Mouse (Mus musculus) limb, embryonic 12.5 days (tissue): Measurements from ENCODE around the gene Sept9. TPM values are rescaled to one million over a fixed set of nuclear protein-coding genes. Genes with fewer than 3 reads are reported as not detected.
A peak's percentile ranks its signal among the peaks of the same experiment; 100 is the strongest.

Experiments
- ATAC-seq: fragments of 200-750 bp; cut with Nextera tagmentation; 2 replicates; pipeline ENCODE4 v1.8.0; 2017; ENCODE audit warnings: low read depth, moderate TSS enrichment; ENCODE audit not compliant: insufficient number of reproducible peaks, insufficient read depth, low FRiP score, low TSS enrichment
- H3K27ac ChIP-seq: fragments of 300-500 bp; sonication (generic); 2 replicates; pipeline ENCODE4 v1.5.1; 2016; ENCODE audit warnings: mild to moderate bottlenecking, moderate library complexity
- H3K27me3 ChIP-seq: fragments of 300-500 bp; sonication (generic); 2 replicates; pipeline ENCODE4 v1.6.1; 2016; ENCODE audit warnings: mild to moderate bottlenecking, moderate library complexity
- H3K36me3 ChIP-seq: fragments of 300-500 bp; sonication (generic); 2 replicates; pipeline ENCODE4 v1.6.1; 2016; ENCODE audit warnings: mild to moderate bottlenecking, moderate library complexity
- H3K4me1 ChIP-seq: fragments of 300-500 bp; sonication (generic); replicated peaks from 2 replicates; pipeline ENCODE4 v1.6.1; 2016
- H3K4me2 ChIP-seq: fragments of 300-500 bp; sonication (generic); 2 replicates; pipeline ENCODE4 v1.6.1; 2016; ENCODE audit warnings: mild to moderate bottlenecking, moderate library complexity
- H3K4me3 ChIP-seq: fragments of 300-500 bp; sonication (generic); replicated peaks from 2 replicates; pipeline ENCODE4 v1.5.1; 2016; ENCODE audit warnings: mild to moderate bottlenecking
- H3K9ac ChIP-seq: fragments of 300-500 bp; sonication (generic); replicated peaks from 2 replicates; pipeline ENCODE4 v1.6.1; 2016; ENCODE audit warnings: mild to moderate bottlenecking, moderate library complexity
- H3K9me3 ChIP-seq: fragments of 300-500 bp; sonication (generic); 2 replicates; pipeline ENCODE4 v1.6.1; 2016; ENCODE audit warnings: mild to moderate bottlenecking, moderate library complexity
- WGBS: fragments of 180-500 bp; shearing (Covaris S2); methylation state at CpG from one replicate; pipeline ENCODE4 v1.1.7; 2016; 5-methylcytosine and 5-hydroxymethylcytosine counted together
- polyA plus RNA-seq: library from polyadenylated mRNA; unstranded; fragments of >200 nt; fragmentation: Nextera tagmentation; extraction: Ambion mirVana; gene quantifications from 2 replicates; pipeline ENCODE4 v1.2.1, GENCODE M21; 2016

Gene Sept9
- 230 and 234 TPM in 2 replicates for polyA plus RNA-seq

- WGBS = under 1% methylated on average over 70 of the region's 70 CpGs
- Histone ChIP-seq H3K27ac (no peak within 1 kb of the TSS), H3K27me3 (peaks cover 62% of the 10 kb centered on the region), H3K4me3 (peak within 1 kb of the TSS; percentile 56), H3K4me1 (peaks cover 35% of the 10 kb centered on the region), H3K9ac (peak within 1 kb of the TSS; percentile 60), H3K36me3 (no peaks in the 10 kb centered on the region), H3K9me3 (no peaks in the 10 kb centered on the region), H3K4me2 (peak within 1 kb of the TSS; percentile 96)
- ATAC-seq = no peak
Observed at GRCm38 (mm10) chr11:117199282-117200175, at the start of gene Sept9. Gene Sept9 (plus strand): TSS chr11:117199661.

GRCm38 (mm10) chr11:117150467-117150966, 48.9 kb upstream of the Sept9 start:
- no peak overlapping the region for H3K4me3 ChIP-seq
- no peaks in the 10 kb centered on the region for H3K27me3 ChIP-seq
- 81% methylated on average over 9 of the region's 9 CpGs for WGBS
- H3K4me2 ChIP-seq = no peak overlapping the region
- H3K36me3 ChIP-seq = peaks cover 97% of the 10 kb centered on the region
- no peak overlapping the region for H3K27ac ChIP-seq
- no peak for ATAC-seq
- no peaks in the 10 kb centered on the region for H3K4me1 ChIP-seq
- no peak overlapping the region for H3K9ac ChIP-seq
- H3K9me3 ChIP-seq = no peaks in the 10 kb centered on the region

DNA sequence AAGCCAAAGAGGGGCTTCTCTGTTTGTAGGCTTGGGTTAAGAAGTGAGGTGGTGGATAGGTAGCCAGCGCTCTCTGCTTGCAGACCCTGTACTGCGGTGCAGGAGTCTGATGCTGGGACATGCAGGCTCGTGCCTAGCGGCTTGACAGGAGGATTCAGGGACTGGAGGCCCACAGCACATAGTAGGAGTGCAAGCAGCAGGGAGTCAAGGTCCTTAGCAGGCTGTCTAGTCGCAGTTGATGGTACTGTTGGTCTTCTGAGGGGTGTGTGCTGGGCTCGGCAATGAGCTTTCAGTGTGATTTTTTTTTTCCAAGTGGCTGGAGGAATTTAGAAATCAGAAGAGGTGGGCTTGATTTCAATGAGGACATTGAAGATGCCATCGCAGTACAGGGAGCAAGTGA, 48.0 kb upstream of the Sept9 start:
- Histone ChIP-seq H3K4me3 (no peak overlapping the region), H3K4me2 (no peak overlapping the region), H3K27ac (no peak overlapping the region), H3K4me1 (peaks cover 9% of the 10 kb centered on the region; the same call in 1 of the 2 replicates), H3K27me3 (no peaks in the 10 kb centered on the region), H3K36me3 (peaks cover 96% of the 10 kb centered on the region), H3K9ac (no peak overlapping the region), H3K9me3 (no peaks in the 10 kb centered on the region)
- ATAC-seq = no peak
- 92% methylated on average over 7 of the region's 7 CpGs for WGBS

- no peak overlapping the region for H3K27ac ChIP-seq
- H3K4me2 ChIP-seq = no peak overlapping the region
- H3K4me1 ChIP-seq = peaks cover 9% of the 10 kb centered on the region; the same call in 1 of the 2 replicates
- no peaks in the 10 kb centered on the region for H3K9me3 ChIP-seq
- no peak overlapping the region for H3K9ac ChIP-seq
- ATAC-seq = no peak
- no peaks in the 10 kb centered on the region for H3K27me3 ChIP-seq
- 81% methylated on average over 6 of the region's 6 CpGs for WGBS
- no peak overlapping the region for H3K4me3 ChIP-seq
- H3K36me3 ChIP-seq = peaks cover 94% of the 10 kb centered on the region
Observed at GRCm38 (mm10) chr11:117152541-117152940, 46.9 kb upstream of the Sept9 start.

GRCm38 (mm10) chr11:117153553-117153952, 45.9 kb upstream of the Sept9 start:
- Histone ChIP-seq H3K4me1 (peaks cover 16% of the 10 kb centered on the region), H3K27ac (no peak overlapping the region), H3K9ac (no peak overlapping the region), H3K4me3 (no peak overlapping the region), H3K4me2 (no peak overlapping the region), H3K9me3 (no peaks in the 10 kb centered on the region), H3K27me3 (no peaks in the 10 kb centered on the region), H3K36me3 (peaks cover 94% of the 10 kb centered on the region)
- 82% methylated on average over 9 of the region's 9 CpGs for WGBS
- no peak for ATAC-seq

DNA sequence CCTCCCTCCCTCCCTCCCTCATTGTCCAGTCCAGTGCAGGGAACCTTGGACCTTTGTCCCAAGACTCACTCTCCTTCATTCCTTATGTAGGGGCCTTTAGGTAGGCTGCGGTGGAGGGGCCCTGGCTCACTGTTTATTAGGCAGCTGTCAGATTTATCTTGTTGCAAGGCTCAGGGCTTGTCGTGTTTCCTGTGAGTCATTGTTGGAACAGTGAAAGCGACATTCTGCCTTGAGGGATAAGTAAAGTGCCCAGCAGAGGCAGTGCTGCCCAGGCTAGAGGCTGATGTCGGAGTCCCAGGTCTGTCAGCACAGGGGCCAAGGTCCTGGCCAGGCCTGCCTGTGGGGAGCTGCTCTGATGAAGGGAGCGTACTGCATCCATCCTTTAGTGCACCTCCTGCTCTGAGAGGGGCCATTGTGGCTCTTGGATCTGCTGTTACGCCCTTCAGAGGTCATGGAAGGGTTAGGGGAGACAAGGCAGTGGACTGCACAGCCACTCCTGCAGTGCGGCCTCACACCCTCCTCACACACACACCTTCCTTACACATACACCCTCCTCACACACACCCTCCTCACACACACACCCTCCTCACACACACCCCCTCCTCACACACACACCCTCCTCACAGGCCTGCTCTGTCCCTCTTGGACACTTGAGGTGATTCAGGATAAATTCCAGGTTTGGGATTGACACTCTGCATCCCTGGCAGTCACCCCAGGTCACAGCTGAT, 45.2 kb upstream of the Sept9 start:
- Histone ChIP-seq H3K4me3 (no peak overlapping the region), H3K36me3 (peaks cover 94% of the 10 kb centered on the region), H3K27ac (no peak overlapping the region), H3K9ac (no peak overlapping the region; the same call in 1 of the 2 replicates), H3K27me3 (no peaks in the 10 kb centered on the region), H3K4me1 (peaks cover 16% of the 10 kb centered on the region), H3K9me3 (no peaks in the 10 kb centered on the region), H3K4me2 (no peak overlapping the region)
- ATAC-seq = no peak
- WGBS = 65% methylated on average over 7 of the region's 7 CpGs

GRCm38 (mm10) chr11:117156725-117157124, 42.7 kb upstream of the Sept9 start:
- H3K9me3 ChIP-seq = no peaks in the 10 kb centered on the region
- no peak overlapping the region for H3K4me2 ChIP-seq
- H3K4me1 ChIP-seq = peaks cover 16% of the 10 kb centered on the region
- H3K27me3 ChIP-seq = no peaks in the 10 kb centered on the region
- 6% methylated on average over 14 of the region's 15 CpGs for WGBS
- peak overlapping the region; percentile 51; the same call in 1 of the 2 replicates for H3K27ac ChIP-seq
- no peak overlapping the region for H3K9ac ChIP-seq
- 0 out of 2 replicates have a peak, but pooled peaks have one; percentile 9 for ATAC-seq
- no peak overlapping the region for H3K4me3 ChIP-seq
- peaks cover 86% of the 10 kb centered on the region for H3K36me3 ChIP-seq

GRCm38 (mm10) chr11:117158343-117158742, 41.1 kb upstream of the Sept9 start:
- no peak for ATAC-seq
- peaks cover 72% of the 10 kb centered on the region for H3K36me3 ChIP-seq
- no peak overlapping the region for H3K4me2 ChIP-seq
- H3K9me3 ChIP-seq = no peaks in the 10 kb centered on the region
- no peak overlapping the region; the same call in 1 of the 2 replicates for H3K9ac ChIP-seq
- H3K4me1 ChIP-seq = peaks cover 23% of the 10 kb centered on the region
- H3K27me3 ChIP-seq = no peaks in the 10 kb centered on the region; the same call in 1 of the 2 replicates
- H3K4me3 ChIP-seq = no peak overlapping the region
- 77% methylated on average over 11 of the region's 11 CpGs for WGBS
- H3K27ac ChIP-seq = peak overlapping the region; percentile 29; the same call in 1 of the 2 replicates

DNA sequence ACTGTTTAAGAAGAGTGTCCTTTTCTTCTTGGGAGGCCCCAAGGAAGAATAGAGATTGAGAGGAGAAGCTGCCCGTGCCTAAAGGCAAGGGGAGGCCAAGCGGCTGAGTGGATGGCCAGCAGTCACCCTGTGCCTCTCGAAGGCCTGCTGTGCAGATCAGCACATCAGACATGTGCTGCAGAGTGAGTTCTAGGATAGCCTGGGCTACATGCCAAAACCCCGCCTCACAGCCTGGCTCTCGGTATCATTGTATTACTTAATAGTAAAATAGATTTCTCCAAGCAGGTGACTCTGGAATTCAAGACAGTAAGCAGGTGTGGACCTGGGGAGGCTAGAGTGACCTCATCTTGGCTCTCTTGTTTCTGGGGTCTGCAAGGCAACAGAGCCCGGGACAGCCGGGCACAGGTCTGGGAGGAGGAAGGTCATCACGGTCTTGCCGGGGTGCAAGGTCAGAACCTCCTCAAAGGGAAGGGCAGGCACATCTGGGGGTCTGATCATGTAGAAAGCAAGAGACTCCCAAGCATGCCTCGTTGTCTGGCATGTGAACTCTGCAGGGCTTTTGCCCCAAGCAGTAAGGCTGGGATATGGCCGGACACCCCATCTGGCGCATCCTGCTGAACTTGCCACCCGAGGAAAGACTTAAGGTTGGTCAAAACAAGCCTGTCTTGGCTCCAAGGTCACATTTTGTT, 40.1 kb upstream of the Sept9 start:
- H3K27ac ChIP-seq = no peak overlapping the region
- H3K9ac ChIP-seq = no peak overlapping the region
- H3K9me3 ChIP-seq = peaks cover 2% of the 10 kb centered on the region; the same call in 1 of the 2 replicates
- no peak for ATAC-seq
- H3K36me3 ChIP-seq = peaks cover 62% of the 10 kb centered on the region
- H3K27me3 ChIP-seq = no peaks in the 10 kb centered on the region; the same call in 1 of the 2 replicates
- 92% methylated on average over 13 of the region's 13 CpGs for WGBS
- no peak overlapping the region for H3K4me2 ChIP-seq
- H3K4me3 ChIP-seq = no peak overlapping the region
- peaks cover 23% of the 10 kb centered on the region for H3K4me1 ChIP-seq

- Histone ChIP-seq H3K4me3 (no peak overlapping the region), H3K36me3 (peaks cover 57% of the 10 kb centered on the region), H3K27me3 (no peaks in the 10 kb centered on the region; the same call in 1 of the 2 replicates), H3K9me3 (peaks cover 2% of the 10 kb centered on the region; the same call in 1 of the 2 replicates), H3K4me1 (peaks cover 23% of the 10 kb centered on the region), H3K4me2 (no peak overlapping the region), H3K27ac (no peak overlapping the region), H3K9ac (no peak overlapping the region)
- WGBS = 91% methylated on average over 5 of the region's 5 CpGs
- ATAC-seq = no peak
Observed at GRCm38 (mm10) chr11:117159946-117160307, 39.5 kb upstream of the Sept9 start.
